Mouse (Mus musculus) neural tube, embryonic 14.5 days (tissue): ENCODE measurements around the gene Gm21915. TPM values are rescaled to one million over a fixed set of nuclear protein-coding genes. Genes with fewer than 3 reads are reported as not detected.
A peak's percentile ranks its signal among the peaks of the same experiment; 100 is the strongest.

Experiments used
- ATAC-seq: fragments of 200-750 bp; cut with Nextera tagmentation; 2 replicates; pipeline ENCODE4 v1.8.0; 2017; ENCODE audit warnings: low read depth, mild to moderate bottlenecking, moderate TSS enrichment, moderate library complexity
- H3K27ac ChIP-seq: fragments of 300-500 bp; sonication (generic); 2 replicates; pipeline ENCODE4 v1.5.1; 2014; ENCODE audit warnings: low read depth, mild to moderate bottlenecking, control low read depth, low read length, moderate library complexity, mixed read lengths
- H3K27me3 ChIP-seq: fragments of 300-500 bp; sonication (generic); 2 replicates; pipeline ENCODE4 v1.6.1; 2014; ENCODE audit warnings: low read length; ENCODE audit not compliant: control insufficient read depth, insufficient read depth
- H3K36me3 ChIP-seq: fragments of 300-500 bp; sonication (generic); 2 replicates; pipeline ENCODE4 v1.6.1; 2014; ENCODE audit warnings: low read length, mixed read lengths; ENCODE audit not compliant: control insufficient read depth, insufficient read depth
- H3K4me1 ChIP-seq: fragments of 300-500 bp; sonication (generic); 2 replicates; pipeline ENCODE4 v1.6.1; 2014; ENCODE audit warnings: low read length; ENCODE audit not compliant: control insufficient read depth, insufficient read depth
- H3K4me2 ChIP-seq: fragments of 300-500 bp; sonication (generic); 2 replicates; pipeline ENCODE4 v1.6.1; 2014; ENCODE audit warnings: mild to moderate bottlenecking, low read depth, low read length, control low read depth
- H3K4me3 ChIP-seq: fragments of 300-500 bp; sonication (generic); 2 replicates; pipeline ENCODE4 v1.5.1; 2014; ENCODE audit warnings: low read depth, low read length, control low read depth, mixed read lengths
- H3K9ac ChIP-seq: fragments of 300-500 bp; sonication (generic); replicated peaks from 2 replicates; pipeline ENCODE4 v1.6.1; 2014; ENCODE audit warnings: low read depth, mild to moderate bottlenecking, control low read depth, low read length, mixed read lengths
- H3K9me3 ChIP-seq: fragments of 300-500 bp; sonication (generic); 2 replicates; pipeline ENCODE4 v1.6.1; 2016; ENCODE audit warnings: low read length; ENCODE audit not compliant: control insufficient read depth
- whole genome bisulfite sequencing: fragments of 180-500 bp; shearing (Covaris S2); extraction: QIAGEN DNeasy Blood & Tissue Kit; methylation state at CpG from one replicate; pipeline ENCODE4 v1.1.7; 2014; 5-methylcytosine and 5-hydroxymethylcytosine counted together
- polyA plus RNA-seq: library from polyadenylated mRNA; unstranded; fragments of >200 nt; fragmentation: Nextera tagmentation; extraction: Ambion mirVana; gene quantifications from 2 replicates; pipeline ENCODE4 v1.2.1, GENCODE M21; 2014

Gene Gm21915
- not detected in 2 replicates for polyA plus RNA-seq

GRCm38 (mm10) chr9:40670313-40670712 lies at the start of gene Gm21915:
Gene Gm21915 (plus strand): TSS chr9:40670613.
- H3K36me3 ChIP-seq = no peaks in the 10 kb centered on the region
- ATAC-seq = no peak
- no peak within 1 kb of the TSS for H3K27ac ChIP-seq
- no peaks in the 10 kb centered on the region for H3K9me3 ChIP-seq
- no peak within 1 kb of the TSS for H3K4me3 ChIP-seq
- H3K27me3 ChIP-seq = no peaks in the 10 kb centered on the region
- H3K4me2 ChIP-seq = no peak within 1 kb of the TSS
- WGBS = 85% methylated on average over 3 of the region's 3 CpGs
- H3K9ac ChIP-seq = no peak within 1 kb of the TSS
- no peaks in the 10 kb centered on the region for H3K4me1 ChIP-seq

GRCm38 (mm10) chr9:40622265-40622664 lies 48.1 kb upstream of the Gm21915 start:
- Histone ChIP-seq H3K27ac (no peak overlapping the region), H3K36me3 (no peaks in the 10 kb centered on the region), H3K4me1 (peaks cover 9% of the 10 kb centered on the region), H3K4me3 (no peak overlapping the region), H3K9me3 (no peaks in the 10 kb centered on the region), H3K4me2 (no peak overlapping the region), H3K9ac (no peak overlapping the region), H3K27me3 (no peaks in the 10 kb centered on the region)
- no peak for ATAC-seq
- WGBS = 93% methylated on average over 3 of the region's 3 CpGs

GRCm38 (mm10) chr9:40622793-40623192 lies 47.6 kb upstream of the Gm21915 start:
- Histone ChIP-seq H3K9me3 (no peaks in the 10 kb centered on the region), H3K27ac (no peak overlapping the region), H3K27me3 (no peaks in the 10 kb centered on the region), H3K36me3 (no peaks in the 10 kb centered on the region), H3K9ac (no peak overlapping the region), H3K4me2 (no peak overlapping the region), H3K4me1 (0 out of 2 replicates have a peak, but pooled peaks cover 6% of the 10 kb centered on the region), H3K4me3 (no peak overlapping the region)
- ATAC-seq = no peak
- 93% methylated on average over 4 of the region's 4 CpGs for WGBS

- no peak for ATAC-seq
Measured at GRCm38 (mm10) chr9:40625341-40625740, 45.1 kb upstream of the Gm21915 start.

GRCm38 (mm10) chr9:40626566-40626965 lies 43.8 kb upstream of the Gm21915 start:
- ATAC-seq = no peak
- no peak overlapping the region for H3K4me2 ChIP-seq
- WGBS = 25% methylated on average over 11 of the region's 11 CpGs
- no peaks in the 10 kb centered on the region for H3K27me3 ChIP-seq
- H3K9ac ChIP-seq = no peak overlapping the region; the same call in 1 of the 2 replicates
- no peak overlapping the region for H3K4me3 ChIP-seq
- H3K9me3 ChIP-seq = no peaks in the 10 kb centered on the region
- H3K4me1 ChIP-seq = 0 out of 2 replicates have a peak, but pooled peaks cover 6% of the 10 kb centered on the region
- H3K36me3 ChIP-seq = no peaks in the 10 kb centered on the region
- H3K27ac ChIP-seq = peak overlapping the region; percentile 67; the same call in 1 of the 2 replicates

More at GRCm38 (mm10) chr9:40625341-40625740, 45.1 kb upstream of the Gm21915 start:
- no peaks in the 10 kb centered on the region for H3K36me3 ChIP-seq
- no peak overlapping the region for H3K27ac ChIP-seq
- no peak overlapping the region for H3K9ac ChIP-seq
- no peaks in the 10 kb centered on the region for H3K27me3 ChIP-seq
- no peak overlapping the region for H3K4me3 ChIP-seq
- no peaks in the 10 kb centered on the region for H3K9me3 ChIP-seq
- WGBS = 81% methylated on average over 3 of the region's 3 CpGs
- H3K4me1 ChIP-seq = 0 out of 2 replicates have a peak, but pooled peaks cover 6% of the 10 kb centered on the region
- no peak overlapping the region for H3K4me2 ChIP-seq

GRCm38 (mm10) chr9:40627146-40627713 lies 43.2 kb upstream of the Gm21915 start:
- Histone ChIP-seq H3K27ac (no peak overlapping the region), H3K9me3 (no peaks in the 10 kb centered on the region), H3K36me3 (no peaks in the 10 kb centered on the region), H3K27me3 (no peaks in the 10 kb centered on the region), H3K4me1 (0 out of 2 replicates have a peak, but pooled peaks cover 6% of the 10 kb centered on the region), H3K4me2 (no peak overlapping the region), H3K4me3 (no peak overlapping the region), H3K9ac (no peak overlapping the region)
- ATAC-seq = peak; percentile 41; the same call in 1 of the 2 replicates
- 33% methylated on average over 9 of the region's 9 CpGs for WGBS

- Histone ChIP-seq H3K9ac (no peak overlapping the region), H3K36me3 (no peaks in the 10 kb centered on the region), H3K9me3 (no peaks in the 10 kb centered on the region), H3K4me3 (no peak overlapping the region), H3K27me3 (no peaks in the 10 kb centered on the region), H3K4me1 (0 out of 2 replicates have a peak, but pooled peaks cover 6% of the 10 kb centered on the region), H3K4me2 (no peak overlapping the region), H3K27ac (no peak overlapping the region)
- no peak for ATAC-seq
- 72% methylated on average over 20 of the region's 20 CpGs for WGBS
Measured at GRCm38 (mm10) chr9:40628130-40629069, 42.0 kb upstream of the Gm21915 start.

GRCm38 (mm10) chr9:40629441-40629840 lies 41.0 kb upstream of the Gm21915 start:
- Histone ChIP-seq H3K27me3 (no peaks in the 10 kb centered on the region), H3K9me3 (no peaks in the 10 kb centered on the region), H3K4me1 (0 out of 2 replicates have a peak, but pooled peaks cover 6% of the 10 kb centered on the region), H3K27ac (no peak overlapping the region), H3K36me3 (no peaks in the 10 kb centered on the region), H3K4me3 (no peak overlapping the region), H3K4me2 (no peak overlapping the region), H3K9ac (no peak overlapping the region)
- 57% methylated on average over 13 of the region's 13 CpGs for WGBS
- no peak for ATAC-seq

- H3K27ac ChIP-seq = no peak overlapping the region
- H3K36me3 ChIP-seq = no peaks in the 10 kb centered on the region
- no peak overlapping the region for H3K4me2 ChIP-seq
- no peak for ATAC-seq
- 68% methylated on average over 6 of the region's 6 CpGs for WGBS
- no peak overlapping the region for H3K9ac ChIP-seq
- H3K4me3 ChIP-seq = no peak overlapping the region
- H3K4me1 ChIP-seq = 0 out of 2 replicates have a peak, but pooled peaks cover 6% of the 10 kb centered on the region
- no peaks in the 10 kb centered on the region for H3K27me3 ChIP-seq
- H3K9me3 ChIP-seq = no peaks in the 10 kb centered on the region
Measured at GRCm38 (mm10) chr9:40631101-40631500, 39.3 kb upstream of the Gm21915 start.
